Mouse (Mus musculus): ENCODE measurements at regions not wholly inside any gene's neighbourhood (a gene's known extent, or its start where the extent isn't known, plus 50 kb on each side); places are given as distances from the start of the nearest gene placed in this dataset.
A peak's percentile ranks its signal among the peaks of the same experiment; 100 is the strongest.

DNA sequence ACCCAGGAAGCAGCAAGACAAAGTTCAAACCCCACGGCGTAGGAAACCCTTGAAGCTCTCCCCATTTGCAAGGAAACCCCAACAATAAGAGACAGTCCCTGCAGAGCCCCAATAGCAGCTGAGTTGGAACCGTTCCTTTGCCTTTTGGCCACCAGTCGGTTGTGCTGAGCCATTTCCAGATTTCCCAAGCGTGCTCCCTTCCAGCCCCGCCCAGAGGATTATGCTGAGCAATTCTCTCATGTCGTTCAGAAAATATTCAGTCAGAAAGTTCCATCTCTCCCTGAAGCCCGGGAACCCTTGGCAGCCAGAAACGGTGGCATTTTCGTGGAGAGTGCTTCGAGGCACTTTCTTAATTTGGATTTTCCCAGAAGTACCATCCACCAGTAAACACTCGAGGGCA lies 117.2 kb upstream of the H2al1a start:
- no peak for TF ChIP-seq MYOG (IDR thresholded peaks at IDR 0.05; ENCODE audit: control insufficient read depth, extremely low read depth, insufficient read length)
- TF ChIP-seq CEBPB (IDR thresholded peaks at IDR 0.05; ENCODE audit: low read depth) = no peak
- no peak for TF ChIP-seq MYOD1 (IDR thresholded peaks at IDR 0.05; ENCODE audit: control insufficient read depth, insufficient read length, low read depth)
- TF ChIP-seq CTCF (IDR thresholded peaks at IDR 0.05; ENCODE audit: control insufficient read depth, insufficient read depth, insufficient read length) = no peak
- TF ChIP-seq USF1 (IDR thresholded peaks at IDR 0.05; ENCODE audit: low read depth) = no peak
- no peaks in the 10 kb centered on the region for H3K27me3 ChIP-seq (ENCODE audit: control insufficient read depth, insufficient read depth, insufficient read length)
- H3K36me3 ChIP-seq (ENCODE audit: control insufficient read depth, insufficient read depth) = no peaks in the 10 kb centered on the region

DNA sequence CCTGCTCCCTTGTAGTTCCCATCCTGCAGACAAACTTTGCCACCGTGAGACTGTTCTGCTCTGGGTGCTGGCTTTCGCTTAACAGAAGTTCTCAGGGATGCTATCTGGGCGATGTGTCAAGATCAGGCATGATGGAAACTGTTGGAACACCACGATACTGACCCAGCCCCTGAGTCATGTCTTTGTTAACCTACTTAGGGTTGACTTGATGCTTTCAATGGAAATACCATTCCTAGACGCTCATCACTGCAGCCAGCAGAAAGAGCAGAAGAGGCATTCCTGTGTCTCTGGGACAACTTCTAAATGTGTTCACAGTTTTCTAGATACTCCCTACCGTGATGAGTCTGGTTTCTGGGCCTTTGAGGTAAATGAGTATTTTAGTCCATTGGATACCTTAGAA lies 108.2 kb upstream of the H2al1a start:
- TF ChIP-seq CEBPB (IDR thresholded peaks at IDR 0.05; ENCODE audit: low read depth) (no peak), FOSL1 (IDR thresholded peaks at IDR 0.05; ENCODE audit: insufficient read depth, low read length, poor library complexity, severe bottlenecking) (no peak), MYOG (IDR thresholded peaks at IDR 0.05; ENCODE audit: control insufficient read depth, extremely low read depth, insufficient read length) (no peak), MYOD1 (IDR thresholded peaks at IDR 0.05; ENCODE audit: control insufficient read depth, insufficient read length, low read depth) (no peak), CTCF (IDR thresholded peaks at IDR 0.05; ENCODE audit: control insufficient read depth, insufficient read depth, insufficient read length) (no peak), USF1 (IDR thresholded peaks at IDR 0.05; ENCODE audit: low read depth) (no peak), MAX (IDR thresholded peaks at IDR 0.05) (no peak)
- no peaks in the 10 kb centered on the region for H3K27me3 ChIP-seq (ENCODE audit: control insufficient read depth, insufficient read depth, insufficient read length)
- no peaks in the 10 kb centered on the region for H3K79me3 ChIP-seq (ENCODE audit: low read depth)
- no peaks in the 10 kb centered on the region for H3K79me2 ChIP-seq (ENCODE audit: control insufficient read depth, insufficient read depth)
- H3ac ChIP-seq (ENCODE audit: control insufficient read depth, insufficient read length, low read depth) = no peak overlapping the region
- H3K36me3 ChIP-seq (ENCODE audit: control insufficient read depth, insufficient read depth) = no peaks in the 10 kb centered on the region
- H3K4me3 ChIP-seq (ENCODE audit: insufficient read depth, poor library complexity, severe bottlenecking) = no peak overlapping the region

More for the DNA sequence above, 117.2 kb upstream of the H2al1a start:
- no peaks in the 10 kb centered on the region for H3K79me2 ChIP-seq (ENCODE audit: control insufficient read depth, insufficient read depth)
- H3K79me3 ChIP-seq (ENCODE audit: low read depth) = no peaks in the 10 kb centered on the region
- H3ac ChIP-seq (ENCODE audit: control insufficient read depth, insufficient read length, low read depth) = no peak overlapping the region
- H3K4me3 ChIP-seq (ENCODE audit: insufficient read depth, poor library complexity, severe bottlenecking) = no peak overlapping the region

DNA sequence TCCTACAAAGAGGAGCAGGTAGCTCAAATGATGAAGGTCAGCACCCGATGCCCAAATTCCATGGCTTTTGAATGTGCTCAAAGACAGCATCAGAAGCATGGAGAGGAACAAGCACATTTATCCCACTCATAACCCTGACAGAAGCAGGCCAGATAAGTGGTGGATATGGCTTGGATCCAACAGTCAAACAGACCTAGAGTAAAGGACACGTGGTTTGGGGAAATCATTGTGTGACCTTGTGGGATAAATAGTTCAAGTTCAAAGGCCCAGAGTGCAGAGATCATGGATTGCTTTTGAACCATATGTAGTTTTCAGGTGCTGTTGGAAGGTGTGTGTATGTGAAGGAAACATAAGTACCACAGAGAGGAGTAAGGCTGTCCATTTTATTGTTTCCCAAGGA lies 94.9 kb upstream of the H2al1a start:
- Histone ChIP-seq H3K36me3 (ENCODE audit: control insufficient read depth, insufficient read depth) (no peaks in the 10 kb centered on the region), H3K4me3 (ENCODE audit: insufficient read depth, poor library complexity, severe bottlenecking) (no peak overlapping the region), H3K79me2 (ENCODE audit: control insufficient read depth, insufficient read depth) (no peaks in the 10 kb centered on the region), H3ac (ENCODE audit: control insufficient read depth, insufficient read length, low read depth) (no peak overlapping the region), H3K79me3 (ENCODE audit: low read depth) (no peaks in the 10 kb centered on the region), H3K27me3 (ENCODE audit: control insufficient read depth, insufficient read depth, insufficient read length) (no peaks in the 10 kb centered on the region)
- TF ChIP-seq MAX (IDR thresholded peaks at IDR 0.05) (no peak), USF1 (IDR thresholded peaks at IDR 0.05; ENCODE audit: low read depth) (no peak), MYOG (IDR thresholded peaks at IDR 0.05; ENCODE audit: control insufficient read depth, extremely low read depth, insufficient read length) (no peak), MYOD1 (IDR thresholded peaks at IDR 0.05; ENCODE audit: control insufficient read depth, insufficient read length, low read depth) (no peak), CEBPB (IDR thresholded peaks at IDR 0.05; ENCODE audit: low read depth) (no peak), CTCF (IDR thresholded peaks at IDR 0.05; ENCODE audit: control insufficient read depth, insufficient read depth, insufficient read length) (no peak), FOSL1 (IDR thresholded peaks at IDR 0.05; ENCODE audit: insufficient read depth, low read length, poor library complexity, severe bottlenecking) (no peak)

DNA sequence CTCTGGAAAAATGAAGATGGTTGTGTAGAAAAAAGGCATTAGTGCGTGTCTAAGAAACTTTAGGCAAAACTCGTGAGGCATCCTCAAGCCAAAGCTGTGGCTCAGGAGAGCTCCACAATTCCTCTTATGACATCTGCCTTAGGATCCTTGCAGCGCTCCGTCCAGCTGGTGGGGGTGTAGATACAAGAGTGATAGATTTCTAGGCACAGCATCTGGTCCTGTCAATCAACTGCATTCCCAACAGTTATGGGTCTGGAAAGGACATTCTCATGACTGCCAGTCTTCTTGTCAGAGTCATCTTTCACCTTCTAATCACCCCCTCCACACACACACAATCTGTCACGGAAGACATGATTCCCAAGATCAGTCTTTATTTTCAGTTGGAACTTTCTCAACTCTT lies 89.2 kb upstream of the H2al1a start:
- H3K36me3 ChIP-seq (ENCODE audit: control insufficient read depth, insufficient read depth) = no peaks in the 10 kb centered on the region
- H3K79me2 ChIP-seq (ENCODE audit: control insufficient read depth, insufficient read depth) = no peaks in the 10 kb centered on the region
- H3K4me3 ChIP-seq (ENCODE audit: insufficient read depth, poor library complexity, severe bottlenecking) = no peak overlapping the region
- TF ChIP-seq MYOD1 (IDR thresholded peaks at IDR 0.05; ENCODE audit: control insufficient read depth, insufficient read length, low read depth) (peak; percentile 81), USF1 (IDR thresholded peaks at IDR 0.05; ENCODE audit: low read depth) (no peak), MYOG (IDR thresholded peaks at IDR 0.05; ENCODE audit: control insufficient read depth, extremely low read depth, insufficient read length) (no peak), CEBPB (IDR thresholded peaks at IDR 0.05; ENCODE audit: low read depth) (no peak), CTCF (IDR thresholded peaks at IDR 0.05; ENCODE audit: control insufficient read depth, insufficient read depth, insufficient read length) (no peak), FOSL1 (IDR thresholded peaks at IDR 0.05; ENCODE audit: insufficient read depth, low read length, poor library complexity, severe bottlenecking) (no peak), MAX (IDR thresholded peaks at IDR 0.05) (no peak)
- no peak overlapping the region for H3ac ChIP-seq (ENCODE audit: control insufficient read depth, insufficient read length, low read depth)
- no peaks in the 10 kb centered on the region for H3K79me3 ChIP-seq (ENCODE audit: low read depth)
- no peaks in the 10 kb centered on the region for H3K27me3 ChIP-seq (ENCODE audit: control insufficient read depth, insufficient read depth, insufficient read length)

DNA sequence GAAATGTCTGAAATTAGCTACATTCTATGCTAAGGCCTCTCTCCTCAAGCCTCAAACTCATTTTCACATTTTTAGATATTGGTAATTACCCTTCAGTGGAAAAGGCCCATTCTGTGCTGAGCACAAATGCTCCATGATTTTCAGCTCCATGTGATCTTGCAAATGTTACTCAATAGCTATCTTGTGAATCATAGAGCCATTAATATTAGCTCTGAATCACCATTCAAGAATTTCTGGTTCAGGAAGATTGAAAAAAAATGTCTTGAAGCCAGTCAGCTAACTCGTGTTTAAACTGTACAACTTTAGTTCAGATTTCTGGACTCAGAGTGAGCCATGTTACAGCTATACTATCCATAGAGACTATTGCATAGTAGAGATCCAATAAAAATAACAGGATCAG lies 86.2 kb upstream of the H2al1a start:
- no peak for TF ChIP-seq MYOD1 (IDR thresholded peaks at IDR 0.05; ENCODE audit: control insufficient read depth, insufficient read length, low read depth)
- TF ChIP-seq MYOG (IDR thresholded peaks at IDR 0.05; ENCODE audit: control insufficient read depth, extremely low read depth, insufficient read length) = no peak
- no peaks in the 10 kb centered on the region for H3K27me3 ChIP-seq (ENCODE audit: control insufficient read depth, insufficient read depth, insufficient read length)
- no peaks in the 10 kb centered on the region for H3K79me2 ChIP-seq (ENCODE audit: control insufficient read depth, insufficient read depth)
- no peak overlapping the region for H3K4me3 ChIP-seq (ENCODE audit: insufficient read depth, poor library complexity, severe bottlenecking)
- no peak overlapping the region for H3ac ChIP-seq (ENCODE audit: control insufficient read depth, insufficient read length, low read depth)
- H3K79me3 ChIP-seq (ENCODE audit: low read depth) = no peaks in the 10 kb centered on the region
- H3K36me3 ChIP-seq (ENCODE audit: control insufficient read depth, insufficient read depth) = no peaks in the 10 kb centered on the region

DNA sequence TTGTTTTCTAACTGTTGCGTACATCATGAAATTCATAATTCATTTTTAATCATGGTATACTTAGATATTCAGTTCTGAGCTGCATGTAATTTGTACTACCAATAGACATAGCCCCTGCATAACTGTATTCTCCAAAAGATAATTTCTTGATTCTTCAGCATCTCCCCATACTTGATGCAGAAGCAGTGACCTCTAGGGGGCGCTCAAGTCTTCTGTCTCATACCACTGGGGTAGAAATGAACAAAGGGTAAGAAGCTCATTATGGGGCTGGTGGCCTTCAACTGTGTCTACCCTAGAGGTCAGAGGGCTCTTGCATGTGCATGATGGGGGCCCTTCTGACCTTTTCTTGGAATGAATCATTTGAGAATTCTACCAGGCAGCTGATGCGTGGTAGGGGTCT lies 85.6 kb upstream of the H2al1a start:
- Histone ChIP-seq H3K36me3 (ENCODE audit: control insufficient read depth, insufficient read depth) (no peaks in the 10 kb centered on the region), H3K4me3 (ENCODE audit: insufficient read depth, poor library complexity, severe bottlenecking) (no peak overlapping the region), H3K27me3 (ENCODE audit: control insufficient read depth, insufficient read depth, insufficient read length) (no peaks in the 10 kb centered on the region), H3K79me2 (ENCODE audit: control insufficient read depth, insufficient read depth) (no peaks in the 10 kb centered on the region), H3K79me3 (ENCODE audit: low read depth) (no peaks in the 10 kb centered on the region), H3ac (ENCODE audit: control insufficient read depth, insufficient read length, low read depth) (no peak overlapping the region)
- TF ChIP-seq MYOD1 (IDR thresholded peaks at IDR 0.05; ENCODE audit: control insufficient read depth, insufficient read length, low read depth) (no peak), USF1 (IDR thresholded peaks at IDR 0.05; ENCODE audit: low read depth) (no peak), CEBPB (IDR thresholded peaks at IDR 0.05; ENCODE audit: low read depth) (no peak), MAX (IDR thresholded peaks at IDR 0.05) (no peak), FOSL1 (IDR thresholded peaks at IDR 0.05; ENCODE audit: insufficient read depth, low read length, poor library complexity, severe bottlenecking) (no peak), MYOG (IDR thresholded peaks at IDR 0.05; ENCODE audit: control insufficient read depth, extremely low read depth, insufficient read length) (no peak), CTCF (IDR thresholded peaks at IDR 0.05; ENCODE audit: control insufficient read depth, insufficient read depth, insufficient read length) (no peak)

Measured in C2C12 (cell line).